Comparison of ENCODE assay signal across 19 mouse cellular contexts in the genomic region with DNA sequence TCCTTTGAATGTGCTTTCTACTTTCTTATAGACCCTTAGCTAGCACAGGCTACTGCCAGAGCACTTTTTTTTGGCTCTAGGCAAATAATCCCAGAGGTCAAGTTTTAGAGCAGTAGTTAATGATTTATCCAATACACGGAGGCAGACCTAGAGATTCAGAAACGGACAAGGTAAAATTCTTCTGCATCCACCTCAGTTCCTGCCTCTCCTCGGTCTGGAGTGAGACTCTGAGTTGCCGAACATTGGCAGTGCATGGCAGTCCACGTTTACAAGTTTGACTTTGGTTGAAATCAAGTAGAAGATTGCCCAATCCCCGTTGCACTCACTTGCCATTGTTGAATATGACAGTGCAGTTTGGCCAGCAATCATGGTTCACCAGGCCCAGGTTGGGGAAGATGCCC. TPM values are rescaled to one million over a fixed set of nuclear protein-coding genes. Genes with fewer than 3 reads are reported as not detected.
DNase-seq lines count a peak whose midpoint lies in the region; ATAC-seq and TF ChIP-seq lines count a peak whose summit lies in the region.
"Had no signal": no experiment of that assay in that cellular context is flagged by ENCODE, and none has a peak within 500 bp of the region (broad histone marks: within the 10 kb centered on the region; RNA-seq: fewer than 3 reads in every experiment).

No protein-coding gene starts in this region.

- no peaks in the 10 kb centered on the region for H3K4me1 ChIP-seq in lung, embryonic 16.5 days (replicated peaks; ENCODE audit: control insufficient read depth, insufficient read depth, low read length)
- H3K4me1 ChIP-seq in lung, postnatal 0 days (ENCODE audit: insufficient read depth, low read depth, low read length): no peaks in the 10 kb centered on the region
- H3K4me1 ChIP-seq in liver, embryonic 13.5 days (replicated peaks): no peaks in the 10 kb centered on the region
- H3K4me1 ChIP-seq in hindbrain, embryonic 13.5 days (replicated peaks): no peaks in the 10 kb centered on the region
- H3K4me1 ChIP-seq: forebrain, embryonic 13.5 days; hindbrain, embryonic 12.5 days had no signal

- WGBS in lung, embryonic 16.5 days: 56% methylated on average over 6 of the region's 6 CpGs
- 54% methylated on average over 6 of the region's 6 CpGs for WGBS in lung, postnatal 0 days
- 60% methylated on average over 6 of the region's 6 CpGs for WGBS in liver, embryonic 13.5 days (ENCODE audit: insufficient replicate concordance)
- 92% methylated on average over 6 of the region's 6 CpGs for WGBS in hindbrain, embryonic 13.5 days

- peak; percentile 80 for DNase-seq in heart, adult 11 months
- no peak for DNase-seq in heart, postnatal 25 days (ENCODE audit: low spot score)
- no peak for DNase-seq in lung, postnatal 0 days (ENCODE audit: low spot score)
- DNase-seq in liver, embryonic 13.5 days: no peak
- no peak for DNase-seq in cerebellum, postnatal 25 days
- no peak for DNase-seq in ovary, postnatal 36 days (ENCODE audit: low spot score)
- DNase-seq: adrenal gland, postnatal 14 days; cerebellum, adult 8-10 months; layer of hippocampus, postnatal 36 days; midbrain, embryonic 14.5 days; thymus, adult 2 months had no signal

- no peak overlapping the region for H3K4me2 ChIP-seq in lung, embryonic 16.5 days (ENCODE audit: low read depth, low read length)
- no peak overlapping the region for H3K4me2 ChIP-seq in lung, postnatal 0 days (replicated peaks; ENCODE audit: low read depth, low read length)
- H3K4me2 ChIP-seq in liver, embryonic 13.5 days: no peak overlapping the region
- H3K4me2 ChIP-seq in hindbrain, embryonic 13.5 days: no peak overlapping the region
- H3K4me2 ChIP-seq: forebrain, embryonic 13.5 days; hindbrain, embryonic 12.5 days had no signal

- peak overlapping the region; percentile 36 for H3K27ac ChIP-seq in lung, embryonic 16.5 days (ENCODE audit: low read length)
- no peak overlapping the region for H3K27ac ChIP-seq in lung, postnatal 0 days (ENCODE audit: low read length)
- H3K27ac ChIP-seq in liver, embryonic 13.5 days: peak overlapping the region; percentile 67
- H3K27ac ChIP-seq in hindbrain, embryonic 13.5 days: no peak overlapping the region
- H3K27ac ChIP-seq: forebrain, embryonic 13.5 days; hindbrain, embryonic 12.5 days; limb, embryonic 10.5 days; macrophage had no signal

- H3K9me3 ChIP-seq in lung, embryonic 16.5 days (ENCODE audit: control insufficient read depth, low read length): no peaks in the 10 kb centered on the region
- H3K9me3 ChIP-seq in lung, postnatal 0 days (ENCODE audit: low read length): no peaks in the 10 kb centered on the region
- no peaks in the 10 kb centered on the region for H3K9me3 ChIP-seq in liver, embryonic 13.5 days (replicated peaks)
- no peaks in the 10 kb centered on the region for H3K9me3 ChIP-seq in hindbrain, embryonic 13.5 days
- H3K9me3 ChIP-seq: forebrain, embryonic 13.5 days; hindbrain, embryonic 12.5 days; limb, embryonic 10.5 days had no signal

- TF ChIP-seq EP300 in lung, postnatal 0 days (IDR thresholded peaks at IDR 0.05): no peak

- no peak for TF ChIP-seq CTCF in lung, postnatal 0 days (IDR thresholded peaks at IDR 0.05)

- peak; percentile 65 for ATAC-seq in lung, embryonic 16.5 days (ENCODE audit: low read depth)
- no peak for ATAC-seq in lung, postnatal 0 days
- peak; percentile 24; the same call in 1 of the 2 replicates for ATAC-seq in liver, embryonic 13.5 days (ENCODE audit: low read depth)
- no peak for ATAC-seq in hindbrain, embryonic 13.5 days (ENCODE audit: low FRiP score)
- ATAC-seq: forebrain, embryonic 13.5 days had no signal

- H3K27me3 ChIP-seq in lung, embryonic 16.5 days (ENCODE audit: control insufficient read depth, insufficient read depth, low read depth, low read length): no peaks in the 10 kb centered on the region
- H3K27me3 ChIP-seq in lung, postnatal 0 days (replicated peaks; ENCODE audit: insufficient read depth, low read length): no peaks in the 10 kb centered on the region
- no peaks in the 10 kb centered on the region for H3K27me3 ChIP-seq in liver, embryonic 13.5 days
- no peaks in the 10 kb centered on the region for H3K27me3 ChIP-seq in hindbrain, embryonic 13.5 days
- H3K27me3 ChIP-seq: forebrain, embryonic 13.5 days; hindbrain, embryonic 12.5 days had no signal

- intact Hi-C loops in heart, postnatal 25 days (cut with DNase I): no loop called here

- no peaks in the 10 kb centered on the region for H3K36me3 ChIP-seq in lung, embryonic 16.5 days (ENCODE audit: control insufficient read depth, insufficient read depth, low read length)
- H3K36me3 ChIP-seq in lung, postnatal 0 days (ENCODE audit: insufficient read depth, low read length): no peaks in the 10 kb centered on the region
- H3K36me3 ChIP-seq in liver, embryonic 13.5 days: no peaks in the 10 kb centered on the region
- no peaks in the 10 kb centered on the region for H3K36me3 ChIP-seq in hindbrain, embryonic 13.5 days
- H3K36me3 ChIP-seq: hindbrain, embryonic 12.5 days; limb, embryonic 10.5 days had no signal

- H3K9ac ChIP-seq in lung, embryonic 16.5 days (ENCODE audit: low read length): no peak overlapping the region
- H3K9ac ChIP-seq in lung, postnatal 0 days (replicated peaks; ENCODE audit: low read depth): no peak overlapping the region
- H3K9ac ChIP-seq in liver, embryonic 13.5 days: no peak overlapping the region
- no peak overlapping the region for H3K9ac ChIP-seq in hindbrain, embryonic 13.5 days
- H3K9ac ChIP-seq: forebrain, embryonic 13.5 days; hindbrain, embryonic 12.5 days had no signal

- no peak overlapping the region for H3K4me3 ChIP-seq in lung, embryonic 16.5 days (ENCODE audit: low read length)
- no peak overlapping the region for H3K4me3 ChIP-seq in lung, postnatal 0 days (ENCODE audit: low read depth, low read length)
- no peak overlapping the region for H3K4me3 ChIP-seq in liver, embryonic 13.5 days (replicated peaks)
- H3K4me3 ChIP-seq in hindbrain, embryonic 13.5 days: no peak overlapping the region
- H3K4me3 ChIP-seq: forebrain, embryonic 13.5 days; hindbrain, embryonic 12.5 days; limb, embryonic 10.5 days had no signal

RNA-seq across cellular contexts. Expression of a gene that starts 34.4 kb away (rescaled TPM):
- total RNA-seq in heart, postnatal 25 days (2021): 10 to 100 TPM; 54.6 to 54.9 TPM
- polyA plus RNA-seq in lung, embryonic 16.5 days (2015; fragmentation: Nextera tagmentation; extraction: Ambion mirVana): 52.2 and 55.5 TPM in 2 replicates
- polyA plus RNA-seq in lung, postnatal 0 days (2015; fragmentation: Nextera tagmentation; extraction: Ambion mirVana): 72.3 and 80.6 TPM in 2 replicates
- polyA plus RNA-seq in liver, embryonic 13.5 days (2015; fragmentation: Nextera tagmentation; extraction: Ambion mirVana): 24.0 and 27.8 TPM in 2 replicates
- polyA plus RNA-seq in hindbrain, embryonic 13.5 days (2015; fragmentation: Nextera tagmentation; extraction: Ambion mirVana): 24.2 and 25.5 TPM in 2 replicates

RNA-seq across cellular contexts. Expression of a gene that starts 37.4 kb away (rescaled TPM):
- total RNA-seq in heart, postnatal 25 days (2021): not detected
- polyA plus RNA-seq in lung, embryonic 16.5 days (2015; fragmentation: Nextera tagmentation; extraction: Ambion mirVana): 0.70 and 5.1 TPM in 2 replicates
- polyA plus RNA-seq in lung, postnatal 0 days (2015; fragmentation: Nextera tagmentation; extraction: Ambion mirVana): 0.36 and 1.2 TPM in 2 replicates
- 221 and 251 TPM in 2 replicates for polyA plus RNA-seq in liver, embryonic 13.5 days (2015; fragmentation: Nextera tagmentation; extraction: Ambion mirVana)
- polyA plus RNA-seq in hindbrain, embryonic 13.5 days (2015; fragmentation: Nextera tagmentation; extraction: Ambion mirVana): not detected in 2 replicates
- total RNA-seq: layer of hippocampus, postnatal 36 days had no signal
- polyA plus RNA-seq: embryonic facial prominence, embryonic 14.5 days; forebrain, embryonic 13.5 days; heart, embryonic 14.5 days; hindbrain, embryonic 12.5 days; limb, embryonic 10.5 days; macrophage; midbrain, embryonic 14.5 days had no signal

Comparison
In these comparisons a context has a peak if more than half of its experiments do, and no peak if none do; other contexts are left out.
1. ATAC-seq: peak in lung, embryonic 16.5 days (single experiment) and liver, embryonic 13.5 days (single experiment); none in lung, postnatal 0 days (single experiment) and hindbrain, embryonic 13.5 days (single experiment).
2. H3K27ac ChIP-seq: peak in lung, embryonic 16.5 days (single experiment) and liver, embryonic 13.5 days (single experiment); none in lung, postnatal 0 days (single experiment) and hindbrain, embryonic 13.5 days (single experiment).
3. RNA of a gene that starts 37.4 kb away (polyA plus RNA-seq): 221 to 251 TPM in liver, embryonic 13.5 days; 0.36 to 1.2 TPM in lung, postnatal 0 days, 0.70 to 5.1 TPM in lung, embryonic 16.5 days and not detected in hindbrain, embryonic 13.5 days; every median in the first group is over 10 times any median in the second.